Comparison of ENCODE assay signal across 20 mouse cellular contexts in the genomic region with DNA sequence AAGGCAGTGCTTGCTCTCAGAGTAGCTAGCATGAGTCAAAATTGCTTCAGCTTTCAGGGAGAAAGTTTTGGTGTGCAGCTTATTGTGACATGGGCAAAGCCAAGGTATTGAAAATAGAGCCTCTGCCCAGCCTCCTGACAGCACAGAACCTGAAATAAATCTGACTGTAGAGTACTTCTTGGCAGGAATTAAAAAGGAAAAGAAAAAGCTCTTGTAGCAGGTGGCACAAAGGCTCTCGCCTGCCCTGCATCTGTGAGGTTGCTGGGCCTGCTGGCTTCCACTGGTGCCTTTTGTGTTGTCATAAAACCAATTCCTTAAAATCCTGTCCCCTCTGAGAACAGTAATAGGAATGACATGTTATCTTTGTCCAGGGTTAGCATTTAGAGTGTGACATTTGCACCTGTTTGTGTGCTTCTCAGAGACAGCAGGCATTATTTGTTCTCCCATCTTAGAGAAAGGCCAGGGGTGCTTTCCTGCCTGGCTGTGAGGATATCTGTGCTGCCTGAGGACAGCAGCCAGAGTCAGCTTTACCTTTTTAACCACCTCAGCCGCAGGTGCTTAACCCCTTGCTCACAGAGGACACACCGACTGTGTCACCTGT.
A peak's percentile ranks its signal among the peaks of the same experiment; 100 is the strongest.
DNase-seq lines count a peak whose midpoint lies in the region; ATAC-seq and TF ChIP-seq lines count a peak whose summit lies in the region.
"Had no signal": no experiment of that assay in that cellular context is flagged by ENCODE, and none has a peak within 500 bp of the region (broad histone marks: within the 10 kb centered on the region; RNA-seq: fewer than 3 reads in every experiment).

No protein-coding gene starts in this region.

- H3K27ac ChIP-seq in intestine, embryonic 16.5 days (ENCODE audit: low read length): no peak overlapping the region
- H3K27ac ChIP-seq in intestine, embryonic 15.5 days: no peak overlapping the region
- peak overlapping the region; percentile 43; the same call in 1 of the 2 replicates for H3K27ac ChIP-seq in midbrain, postnatal 0 days (ENCODE audit: low read depth, low read length)
- H3K27ac ChIP-seq in midbrain, embryonic 11.5 days (ENCODE audit: low read depth, low read length): no peak overlapping the region
- H3K27ac ChIP-seq: embryonic facial prominence, embryonic 12.5 days; embryonic facial prominence, embryonic 15.5 days; hindbrain, embryonic 12.5 days; hindbrain, embryonic 15.5 days had no signal

- no peak for TF ChIP-seq CTCF in midbrain, postnatal 0 days (IDR thresholded peaks at IDR 0.05)

- peak; percentile 53; the same call in 1 of the 2 replicates for ATAC-seq in frontal cortex, adult (ENCODE audit: low TSS enrichment)
- no peak for ATAC-seq in intestine, embryonic 16.5 days
- no peak for ATAC-seq in intestine, embryonic 15.5 days
- ATAC-seq in midbrain, postnatal 0 days (ENCODE audit: low FRiP score): no peak
- ATAC-seq in midbrain, embryonic 11.5 days (ENCODE audit: low FRiP score): no peak
- ATAC-seq: activated CD4-positive, CD25-positive, alpha-beta regulatory T cell, adult 4 months; forebrain, embryonic 14.5 days; forebrain, postnatal 0 days had no signal

- no peaks in the 10 kb centered on the region for H3K9me3 ChIP-seq in intestine, embryonic 16.5 days (ENCODE audit: control insufficient read depth, low read length)
- H3K9me3 ChIP-seq in intestine, embryonic 15.5 days: no peaks in the 10 kb centered on the region
- H3K9me3 ChIP-seq in midbrain, postnatal 0 days (ENCODE audit: low read length): no peaks in the 10 kb centered on the region
- H3K9me3 ChIP-seq in midbrain, embryonic 11.5 days (ENCODE audit: control insufficient read depth, low read length): peaks cover 3% of the 10 kb centered on the region; the same call in 1 of the 2 replicates
- H3K9me3 ChIP-seq: embryonic facial prominence, embryonic 15.5 days; hindbrain, embryonic 15.5 days had no signal

- DNase-seq in frontal cortex, postnatal 14 days (ENCODE audit: low spot score in 2 of 2): no peak
- DNase-seq in midbrain, postnatal 0 days (ENCODE audit: low spot score): no peak
- DNase-seq in midbrain, embryonic 11.5 days (ENCODE audit: low spot score, missing footprints): no peak
- DNase-seq: adrenal gland, adult 8-10 months; adrenal gland, postnatal 25 days; cerebellum, adult 18-20 months; cerebellum, adult 9-10 months; cerebellum, postnatal 14 days; forebrain, postnatal 0 days; gastrocnemius, postnatal 25 days had no signal

- WGBS in intestine, embryonic 16.5 days: 69% methylated on average over 3 of the region's 3 CpGs
- WGBS in intestine, embryonic 15.5 days: 77% methylated on average over 3 of the region's 3 CpGs
- WGBS in midbrain, postnatal 0 days: 75% methylated on average over 3 of the region's 3 CpGs
- WGBS in midbrain, embryonic 11.5 days: 80% methylated on average over 3 of the region's 3 CpGs

- 0 out of 2 replicates have a peak overlapping the region, but pooled peaks have one; percentile 14 for H3K9ac ChIP-seq in intestine, embryonic 16.5 days (ENCODE audit: low read depth, low read length)
- no peak overlapping the region for H3K9ac ChIP-seq in intestine, embryonic 15.5 days
- H3K9ac ChIP-seq in midbrain, postnatal 0 days (replicated peaks; ENCODE audit: low read length, poor library complexity, severe bottlenecking): no peak overlapping the region
- H3K9ac ChIP-seq in midbrain, embryonic 11.5 days (ENCODE audit: low read length): no peak overlapping the region
- H3K9ac ChIP-seq: embryonic facial prominence, embryonic 12.5 days; embryonic facial prominence, embryonic 15.5 days; forebrain, postnatal 0 days; hindbrain, embryonic 12.5 days; hindbrain, embryonic 15.5 days had no signal

- no peaks in the 10 kb centered on the region; the same call in 1 of the 2 replicates for H3K4me1 ChIP-seq in intestine, embryonic 16.5 days (ENCODE audit: control insufficient read depth, insufficient read depth, low read length)
- no peaks in the 10 kb centered on the region for H3K4me1 ChIP-seq in intestine, embryonic 15.5 days (replicated peaks)
- H3K4me1 ChIP-seq in midbrain, postnatal 0 days (ENCODE audit: insufficient read depth, low read length): no peaks in the 10 kb centered on the region; the same call in 1 of the 2 replicates
- no peaks in the 10 kb centered on the region for H3K4me1 ChIP-seq in midbrain, embryonic 11.5 days (ENCODE audit: control insufficient read depth, insufficient read depth, low read length)
- H3K4me1 ChIP-seq: embryonic facial prominence, embryonic 12.5 days; embryonic facial prominence, embryonic 15.5 days; hindbrain, embryonic 12.5 days; hindbrain, embryonic 15.5 days had no signal

- H3K4me2 ChIP-seq in intestine, embryonic 16.5 days (ENCODE audit: low read depth, low read length): no peak overlapping the region
- H3K4me2 ChIP-seq in intestine, embryonic 15.5 days (replicated peaks): no peak overlapping the region
- no peak overlapping the region for H3K4me2 ChIP-seq in midbrain, postnatal 0 days (ENCODE audit: low read depth, low read length, poor library complexity, severe bottlenecking)
- H3K4me2 ChIP-seq in midbrain, embryonic 11.5 days: no peak overlapping the region
- H3K4me2 ChIP-seq: embryonic facial prominence, embryonic 12.5 days; embryonic facial prominence, embryonic 15.5 days; heart, embryonic 11.5 days; hindbrain, embryonic 12.5 days; hindbrain, embryonic 15.5 days had no signal

- no peaks in the 10 kb centered on the region for H3K27me3 ChIP-seq in intestine, embryonic 16.5 days (replicated peaks; ENCODE audit: control insufficient read depth, insufficient read depth, low read length)
- no peaks in the 10 kb centered on the region for H3K27me3 ChIP-seq in intestine, embryonic 15.5 days (replicated peaks)
- no peaks in the 10 kb centered on the region for H3K27me3 ChIP-seq in midbrain, postnatal 0 days (ENCODE audit: insufficient read depth, low read length)
- no peaks in the 10 kb centered on the region for H3K27me3 ChIP-seq in midbrain, embryonic 11.5 days (ENCODE audit: control insufficient read depth, insufficient read depth, low read length)
- H3K27me3 ChIP-seq: embryonic facial prominence, embryonic 12.5 days; embryonic facial prominence, embryonic 15.5 days; hindbrain, embryonic 12.5 days; hindbrain, embryonic 15.5 days had no signal

- no peak overlapping the region for H3K4me3 ChIP-seq in intestine, embryonic 16.5 days (ENCODE audit: low read length)
- no peak overlapping the region for H3K4me3 ChIP-seq in intestine, embryonic 15.5 days (replicated peaks)
- no peak overlapping the region for H3K4me3 ChIP-seq in midbrain, postnatal 0 days (ENCODE audit: low read depth, low read length)
- H3K4me3 ChIP-seq in midbrain, embryonic 11.5 days (ENCODE audit: low read depth, low read length): no peak overlapping the region
- H3K4me3 ChIP-seq: embryonic facial prominence, embryonic 12.5 days; embryonic facial prominence, embryonic 15.5 days; hindbrain, embryonic 12.5 days; hindbrain, embryonic 15.5 days had no signal

- no peaks in the 10 kb centered on the region for H3K36me3 ChIP-seq in intestine, embryonic 16.5 days (ENCODE audit: control insufficient read depth, insufficient read depth, low read length)
- no peaks in the 10 kb centered on the region for H3K36me3 ChIP-seq in intestine, embryonic 15.5 days
- no peaks in the 10 kb centered on the region for H3K36me3 ChIP-seq in midbrain, postnatal 0 days (ENCODE audit: insufficient read depth, low read length)
- no peaks in the 10 kb centered on the region for H3K36me3 ChIP-seq in midbrain, embryonic 11.5 days (ENCODE audit: control insufficient read depth, insufficient read depth, low read length)
- H3K36me3 ChIP-seq: embryonic facial prominence, embryonic 12.5 days; embryonic facial prominence, embryonic 15.5 days; hindbrain, embryonic 12.5 days; hindbrain, embryonic 15.5 days had no signal
